Mouse (Mus musculus): Measurements from ENCODE around the gene Exo1. TPM values are rescaled to one million over a fixed set of nuclear protein-coding genes. Genes with fewer than 3 reads are reported as not detected.

Gene Exo1
- 0.22 and 0.39 TPM in 2 replicates for polyA plus RNA-seq (2012; rRNA removed; ENCODE audit: low replicate concordance)

DNA sequence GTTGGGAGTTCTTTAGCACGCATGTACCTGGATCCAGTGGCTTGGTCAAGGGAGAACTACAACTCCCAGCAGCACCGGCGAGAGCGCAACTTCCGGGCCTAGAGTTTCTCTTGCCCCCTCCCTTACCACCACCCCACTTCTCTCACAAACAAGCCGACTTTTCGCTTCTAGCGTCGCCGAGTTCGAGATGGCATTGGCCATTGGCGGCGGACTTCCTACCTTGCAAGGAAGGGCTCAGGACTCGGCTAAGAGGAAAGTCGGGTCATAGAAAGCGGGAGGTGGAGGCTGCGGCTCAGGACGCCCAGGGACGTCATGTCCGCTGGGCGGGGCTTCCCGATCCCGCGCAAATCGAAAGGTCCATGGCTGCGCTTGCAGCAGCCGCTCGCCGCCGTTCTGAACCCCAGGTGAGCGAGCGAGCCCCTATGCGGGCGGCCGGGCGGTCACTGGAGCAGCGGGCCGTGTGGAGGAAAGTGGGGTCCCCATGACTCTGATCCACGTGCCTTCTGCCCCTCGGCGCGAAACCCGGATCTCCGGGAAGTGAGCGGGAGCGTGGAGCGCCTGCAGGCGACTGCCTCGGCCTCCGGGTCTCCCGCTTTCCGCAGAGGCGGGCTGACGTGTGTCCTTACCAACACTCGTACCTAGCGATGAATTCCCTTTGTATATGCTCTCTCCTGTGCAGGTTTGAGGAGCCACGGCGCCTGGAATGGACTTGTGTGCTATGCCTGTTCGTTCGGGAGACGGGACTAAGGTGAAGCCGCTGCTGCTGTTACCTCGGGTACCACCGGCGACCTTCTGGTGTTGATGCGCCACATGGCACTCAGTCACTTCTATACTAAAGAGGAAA, at the start of gene Exo1:
Gene Exo1 (plus strand): TSS at position 129 of the 844 bp plus-strand sequence.

DNA sequence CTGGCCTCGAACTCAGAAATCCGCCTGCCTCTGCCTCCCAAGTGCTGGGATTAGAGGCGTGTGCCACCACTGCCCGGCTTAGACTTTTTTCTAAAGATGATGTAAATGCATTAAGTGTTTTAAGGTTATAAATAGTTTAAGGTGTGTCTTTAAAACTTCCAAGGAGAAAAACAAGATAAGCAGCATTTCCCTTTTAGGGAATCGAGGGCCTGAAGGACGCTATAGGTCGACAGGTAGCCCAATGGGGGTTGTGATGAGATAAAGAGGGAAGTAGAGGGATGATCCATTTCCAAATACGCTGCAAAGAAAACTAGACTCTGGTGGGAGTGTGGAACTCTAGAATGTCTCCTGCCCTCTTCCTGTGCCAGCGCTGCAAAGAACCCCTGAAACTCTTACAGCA, 39.6 kb downstream of the Exo1 start, which contains the start of gene Gm38100:
Gene Gm38100 (plus strand): TSS at position 301 of the 400 bp plus-strand sequence.

Other genes starting within 250 kb of the Exo1 start
- gene Opn3, start 187.8 kb upstream of the Exo1 start, polyA plus RNA-seq (2012; rRNA removed; ENCODE audit: low replicate concordance), result 16.2 and 22.8 TPM in 2 replicates
- gene Chml, start 187.7 kb upstream of the Exo1 start, polyA plus RNA-seq (2012; rRNA removed; ENCODE audit: low replicate concordance), result 7.1 and 92.8 TPM in 2 replicates
- not detected in 2 replicates for gene Wdr64, start 182.0 kb upstream of the Exo1 start, polyA plus RNA-seq (2012; rRNA removed; ENCODE audit: low replicate concordance)
- gene Gm38100, start 39.7 kb downstream of the Exo1 start, polyA plus RNA-seq (2012; rRNA removed; ENCODE audit: low replicate concordance), result not detected in 2 replicates
- gene Rbm8a2, start 98.5 kb downstream of the Exo1 start, polyA plus RNA-seq (2012; rRNA removed; ENCODE audit: low replicate concordance), result not detected in 2 replicates

Measured in mammary gland, adult 2 months (tissue).